Mouse (Mus musculus) skeletal muscle tissue, postnatal 0 days (tissue): ENCODE data around the gene Malrd1. TPM values are rescaled to one million over a fixed set of nuclear protein-coding genes. Genes with fewer than 3 reads are reported as not detected.

Experiments
- polyA plus RNA-seq: library from polyadenylated mRNA; unstranded; fragments of >200 nt; fragmentation: Nextera tagmentation; extraction: Ambion mirVana; gene quantifications from 2 replicates; pipeline ENCODE4 v1.2.1, GENCODE M21; 2015

The Malrd1 gene
- not detected in 2 replicates for polyA plus RNA-seq

GRCm38 (mm10) chr2:15526241-15526924, at the start of gene Malrd1:
Gene Malrd1, plus strand, starts transcription at chr2:15526479.

